Mouse (Mus musculus) heart, postnatal 0 days (tissue): ENCODE results near the gene Rbbp5. TPM values are rescaled to one million over a fixed set of nuclear protein-coding genes. Genes with fewer than 3 reads are reported as not detected.

Experiments used
- ATAC-seq: fragments of 200-750 bp; cut with Nextera tagmentation; 2 replicates; pipeline ENCODE4 v1.8.0; 2017; ENCODE audit warnings: low read depth, moderate number of reproducible peaks, moderate library complexity; ENCODE audit not compliant: insufficient read depth
- DNase-seq: peaks from one replicate; pipeline ENCODE4 v3.0.0-alpha.2; 2016; ENCODE audit warnings: low spot score
- H3K27ac ChIP-seq: fragments of 300-500 bp; sonication (generic); 2 replicates; pipeline ENCODE4 v1.5.1; 2014; ENCODE audit warnings: low read depth, mild to moderate bottlenecking
- H3K27me3 ChIP-seq: fragments of 300-500 bp; sonication (generic); 2 replicates; pipeline ENCODE4 v1.6.1; 2014; ENCODE audit warnings: low read length, mixed read lengths; ENCODE audit not compliant: control insufficient read depth, insufficient read depth
- H3K36me3 ChIP-seq: fragments of 300-500 bp; sonication (generic); replicated peaks from 2 replicates; pipeline ENCODE4 v1.6.1; 2014; ENCODE audit warnings: low read length, mixed read lengths; ENCODE audit not compliant: control insufficient read depth, insufficient read depth
- H3K4me1 ChIP-seq: fragments of 300-500 bp; sonication (generic); 2 replicates; pipeline ENCODE4 v1.6.1; 2014; ENCODE audit warnings: antibody characterized with exemption; ENCODE audit not compliant: control insufficient read depth, insufficient read depth
- H3K4me2 ChIP-seq: fragments of 300-500 bp; sonication (generic); 2 replicates; pipeline ENCODE4 v1.6.1; 2014; ENCODE audit warnings: low read depth, mild to moderate bottlenecking, low read length, moderate library complexity
- H3K4me3 ChIP-seq: fragments of 300-500 bp; sonication (generic); 2 replicates; pipeline ENCODE4 v1.5.1; 2014; ENCODE audit warnings: low read depth, low read length
- H3K9ac ChIP-seq: fragments of 300-500 bp; sonication (generic); replicated peaks from 2 replicates; pipeline ENCODE4 v1.6.1; 2014; ENCODE audit warnings: low read depth, low read length, mixed read lengths
- H3K9me3 ChIP-seq: fragments of 300-500 bp; sonication (generic); replicated peaks from 2 replicates; pipeline ENCODE4 v1.6.1; 2016; ENCODE audit warnings: low read length; ENCODE audit not compliant: control insufficient read depth
- CTCF ChIP-seq: IDR thresholded peaks from 2 replicates; pipeline ENCODE4 v1.5.1; 2016; ENCODE audit warnings: antibody characterized with exemption, control low read depth, low read depth
- EP300 ChIP-seq: IDR thresholded peaks from 2 replicates; pipeline ENCODE4 v1.6.1; 2016; ENCODE audit warnings: antibody characterized with exemption, low read depth
- WGBS: fragments of 180-500 bp; shearing (Covaris S2); extraction: QIAGEN DNeasy Blood & Tissue Kit; methylation state at CpG from one replicate; pipeline ENCODE4 v1.1.7; 2014; 5-methylcytosine and 5-hydroxymethylcytosine counted together
- polyA plus RNA-seq: library from polyadenylated mRNA; unstranded; fragments of >200 nt; fragmentation: Nextera tagmentation; extraction: Ambion mirVana; gene quantifications from 2 replicates; pipeline ENCODE4 v1.2.1, GENCODE M21; 2015
- total RNA-seq: library from RNA; depleted of rRNA; stranded (reverse); fragments of >200 nt; gene quantifications from 2 replicates; pipeline ENCODE4 v1.2.3, GENCODE M21; 2014; ENCODE audit warnings: low replicate concordance

Rbbp5 gene
- total and polyA plus RNA-seq, 2 experiments from 2014 or later = 15.8 to 35.3 TPM

DNA sequence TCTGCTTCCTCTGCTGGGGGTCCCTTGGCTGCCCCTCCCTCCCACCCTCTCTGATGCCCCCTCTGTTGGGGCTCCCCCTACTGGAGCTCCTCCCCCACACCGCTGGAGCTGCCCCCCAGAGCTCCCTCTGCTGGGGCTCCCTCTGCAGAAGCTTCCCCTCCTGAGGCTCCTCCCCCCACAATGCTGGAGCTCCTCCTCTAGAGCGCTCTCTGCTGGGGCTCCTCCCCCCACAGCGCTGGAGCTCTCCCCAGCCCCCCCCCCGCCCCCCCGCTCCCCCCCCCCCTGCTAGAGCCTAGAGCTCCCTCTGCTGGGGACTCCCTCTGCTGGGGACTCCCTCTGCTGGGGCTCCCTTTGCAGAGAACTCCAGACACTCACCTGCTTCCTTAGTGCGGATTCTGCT, 43.6 kb downstream of the Rbbp5 start:
- 25% methylated on average over 4 of the region's 6 CpGs for WGBS
- Histone ChIP-seq H3K27ac (no peak overlapping the region), H3K9ac (no peak overlapping the region), H3K27me3 (peaks cover 14% of the 10 kb centered on the region; the same call in 1 of the 2 replicates), H3K4me3 (no peak overlapping the region), H3K4me2 (no peak overlapping the region), H3K9me3 (no peaks in the 10 kb centered on the region), H3K36me3 (no peaks in the 10 kb centered on the region), H3K4me1 (no peaks in the 10 kb centered on the region)
- peak; percentile 51 for DNase-seq
- TF ChIP-seq CTCF (peak; percentile 22; the same call in 1 of the 2 replicates), EP300 (no peak)
- peak; percentile 74; the same call in 1 of the 2 replicates for ATAC-seq

- Histone ChIP-seq H3K9me3 (no peaks in the 10 kb centered on the region), H3K4me3 (no peak overlapping the region), H3K9ac (no peak overlapping the region), H3K27ac (no peak overlapping the region), H3K4me2 (no peak overlapping the region), H3K27me3 (peaks cover 14% of the 10 kb centered on the region; the same call in 1 of the 2 replicates), H3K4me1 (no peaks in the 10 kb centered on the region), H3K36me3 (no peaks in the 10 kb centered on the region)
- no peak for DNase-seq
- 74% methylated on average over 8 of the region's 8 CpGs for WGBS
- ATAC-seq = no peak
- TF ChIP-seq CTCF (no peak), EP300 (no peak)
Observed at GRCm38 (mm10) chr1:132523048-132523447, 45.9 kb downstream of the Rbbp5 start.

GRCm38 (mm10) chr1:132523920-132524319, 46.8 kb downstream of the Rbbp5 start:
- Histone ChIP-seq H3K27me3 (peaks cover 14% of the 10 kb centered on the region; the same call in 1 of the 2 replicates), H3K27ac (no peak overlapping the region), H3K4me3 (no peak overlapping the region), H3K9ac (no peak overlapping the region), H3K4me1 (no peaks in the 10 kb centered on the region), H3K4me2 (no peak overlapping the region), H3K9me3 (no peaks in the 10 kb centered on the region), H3K36me3 (no peaks in the 10 kb centered on the region)
- WGBS = 30% methylated on average over 4 of the region's 4 CpGs
- TF ChIP-seq EP300 = no peak
- peak; percentile 38 for TF ChIP-seq CTCF
- ATAC-seq (no peak), DNase-seq (no peak)

- Histone ChIP-seq H3K4me2 (no peak overlapping the region), H3K9ac (no peak overlapping the region), H3K4me1 (no peaks in the 10 kb centered on the region), H3K36me3 (no peaks in the 10 kb centered on the region), H3K27ac (no peak overlapping the region), H3K27me3 (peaks cover 14% of the 10 kb centered on the region; the same call in 1 of the 2 replicates), H3K4me3 (no peak overlapping the region), H3K9me3 (no peaks in the 10 kb centered on the region)
- 0 out of 2 replicates have a peak, but pooled peaks have one; percentile 39 for ATAC-seq
- TF ChIP-seq EP300 = no peak
- peak; percentile 91 for TF ChIP-seq CTCF
- 3% methylated on average over 10 of the region's 10 CpGs for WGBS
- DNase-seq = peak; percentile 63
Observed at GRCm38 (mm10) chr1:132525832-132526231, 48.7 kb downstream of the Rbbp5 start.

- H3K27ac ChIP-seq = no peak overlapping the region
- ATAC-seq (no peak), DNase-seq (no peak)
- H3K27me3 ChIP-seq = peaks cover 31% of the 10 kb centered on the region
- TF ChIP-seq EP300 (no peak), CTCF (no peak)
- no peaks in the 10 kb centered on the region for H3K9me3 ChIP-seq
- no peaks in the 10 kb centered on the region for H3K4me1 ChIP-seq
- H3K4me2 ChIP-seq = no peak overlapping the region
- H3K36me3 ChIP-seq = no peaks in the 10 kb centered on the region
- WGBS = 91% methylated on average over 13 of the region's 13 CpGs
- H3K9ac ChIP-seq = no peak overlapping the region
- no peak overlapping the region for H3K4me3 ChIP-seq
Observed at GRCm38 (mm10) chr1:132528071-132528470, 50.9 kb downstream of the Rbbp5 start.

GRCm38 (mm10) chr1:132528647-132529334, 51.6 kb downstream of the Rbbp5 start:
- H3K9me3 ChIP-seq = no peaks in the 10 kb centered on the region
- H3K27ac ChIP-seq = no peak overlapping the region
- H3K9ac ChIP-seq = no peak overlapping the region
- no peak for TF ChIP-seq EP300
- no peak for TF ChIP-seq CTCF
- ATAC-seq (no peak), DNase-seq (no peak)
- WGBS = 73% methylated on average over 19 of the region's 19 CpGs
- peaks cover 38% of the 10 kb centered on the region for H3K27me3 ChIP-seq
- no peak overlapping the region for H3K4me2 ChIP-seq
- no peaks in the 10 kb centered on the region for H3K4me1 ChIP-seq
- H3K36me3 ChIP-seq = no peaks in the 10 kb centered on the region
- no peak overlapping the region for H3K4me3 ChIP-seq
